Mouse (Mus musculus) liver, adult 2 months (tissue): ENCODE data around the gene Gpam.
A peak's percentile ranks its signal among the peaks of the same experiment; 100 is the strongest.

ENCODE experiments used
- CTCF ChIP-seq: fragments of 200-500 bp; IDR thresholded peaks from 2 replicates; pipeline ENCODE4 v1.5.1; 2011; ENCODE audit warnings: low read depth, low read length, control low read depth
- POLR2A ChIP-seq: fragments of 200-500 bp; IDR thresholded peaks from 2 replicates; pipeline ENCODE4 v1.6.1; 2011; ENCODE audit warnings: low read length, control low read depth; ENCODE audit not compliant: insufficient read depth; ENCODE audit errors: extremely low read depth

DNA sequence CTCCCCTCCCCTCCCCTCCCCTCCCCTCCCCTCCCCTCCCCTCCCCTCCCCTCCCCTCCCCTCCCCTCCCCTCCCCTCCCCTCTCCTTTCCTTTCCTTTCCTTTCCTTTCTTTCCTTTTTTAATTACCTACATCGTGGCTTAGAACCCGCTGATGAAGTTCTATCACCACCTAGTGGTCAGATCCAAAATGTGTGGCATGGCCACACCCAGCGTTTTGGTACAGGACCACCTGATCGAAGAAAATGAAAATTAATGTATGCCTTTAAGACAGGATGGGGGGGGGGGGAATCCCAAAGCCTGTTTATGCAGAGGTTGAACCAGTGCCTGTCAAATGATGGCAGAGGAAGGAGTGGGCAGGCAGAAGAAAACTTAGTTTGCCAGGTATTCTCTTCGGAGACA, 65.1 kb downstream of the Gpam start:
- TF ChIP-seq POLR2A (no peak), CTCF (peak; percentile 26; the same call in 1 of the 2 replicates)
